Mouse (Mus musculus) ovary, postnatal 36 days (tissue): ENCODE measurements around the gene Il20ra.
"Not testable (repeated sequence)": the region's sequence is repeated elsewhere in the genome, so short reads cannot be mapped to it uniquely, and the experiment has no call there.

ENCODE experiments used
- DNase-seq: peaks from one replicate; pipeline ENCODE4 v3.0.0; 2022; ENCODE audit warnings: low spot score, mixed read lengths

Gene Il20ra

DNA sequence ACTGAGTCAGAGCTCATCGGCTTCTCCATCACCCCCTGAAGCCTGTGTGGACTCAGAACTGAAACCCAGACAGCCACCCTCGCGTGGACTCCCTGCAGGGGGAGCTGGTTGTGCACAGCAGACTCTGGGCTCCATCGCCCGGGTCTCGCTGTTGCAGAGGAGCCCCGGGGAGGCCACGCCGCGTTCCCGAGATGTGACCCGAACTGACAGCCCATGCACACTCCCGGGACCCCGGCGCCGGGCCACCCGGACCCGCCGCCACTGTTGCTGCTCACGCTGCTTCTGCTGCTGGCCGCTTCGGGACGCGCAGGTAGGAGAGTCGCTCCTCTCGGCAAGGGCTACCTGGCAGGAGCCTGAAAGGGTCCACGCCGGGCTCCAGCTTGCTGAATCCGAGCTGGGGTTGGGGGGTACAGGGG, at the start of gene Il20ra:
TSS of gene Il20ra (plus strand) at position 150 of the 416 bp plus-strand sequence.
- DNase-seq, result peak; percentile 59

DNA sequence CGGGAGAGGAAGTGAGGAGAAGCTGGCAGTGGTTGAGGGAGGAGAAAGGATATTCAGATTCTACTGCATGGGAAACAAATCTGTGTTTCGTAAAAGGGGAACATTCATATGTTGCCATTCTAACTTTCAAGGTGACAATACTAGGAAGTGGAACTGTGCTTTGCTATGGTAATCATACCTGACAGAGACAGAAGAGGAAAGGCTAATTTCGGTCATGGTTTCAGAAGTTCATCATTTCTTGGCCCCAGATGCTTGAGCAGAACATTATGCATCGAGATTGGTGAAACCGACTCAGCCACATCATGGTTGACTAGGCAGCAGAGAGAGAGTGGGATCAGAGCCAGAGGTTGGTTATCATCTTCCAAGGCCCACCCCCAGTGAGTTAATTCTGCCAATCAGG, 43.4 kb upstream of the Il20ra start:
- no peak for DNase-seq

DNA sequence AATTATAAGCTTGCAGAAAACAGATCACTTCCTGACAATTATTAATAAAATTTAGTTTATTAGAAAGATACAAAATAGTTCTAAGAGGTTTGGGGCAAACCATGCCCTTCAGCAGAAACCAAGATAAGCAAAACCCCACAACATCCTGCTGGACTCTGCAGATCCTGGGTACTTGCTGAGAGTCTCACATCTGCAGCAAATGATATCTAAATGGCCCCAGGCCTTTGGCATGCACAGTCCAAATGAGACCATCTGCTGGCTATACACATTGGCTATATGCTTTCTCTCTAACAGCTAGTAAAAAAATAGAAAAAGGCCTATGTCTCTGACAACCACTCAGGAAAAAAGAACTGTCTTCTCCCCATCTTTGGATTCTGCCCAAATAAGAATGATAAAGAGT, 40.4 kb upstream of the Il20ra start:
- DNase-seq, result no peak

DNA sequence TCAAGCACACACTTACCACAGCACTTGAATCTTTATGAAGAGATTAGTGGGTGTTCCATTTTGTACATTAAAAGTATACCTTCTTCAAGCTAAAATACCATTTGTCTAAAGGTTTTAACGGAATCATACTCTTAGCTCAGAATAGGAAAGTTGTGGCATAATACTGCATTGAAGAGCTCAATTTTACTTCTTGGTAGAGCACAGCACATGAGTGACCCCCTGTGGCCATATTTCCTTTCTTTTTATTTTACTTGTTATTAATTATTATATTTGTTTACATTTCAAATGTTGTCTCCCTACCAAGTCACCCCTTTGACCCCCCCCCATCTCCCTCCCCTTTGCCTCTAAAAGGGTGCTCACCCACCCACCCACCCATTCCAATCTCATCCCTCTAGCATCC, 39.2 kb upstream of the Il20ra start:
- DNase-seq, result no peak

DNA sequence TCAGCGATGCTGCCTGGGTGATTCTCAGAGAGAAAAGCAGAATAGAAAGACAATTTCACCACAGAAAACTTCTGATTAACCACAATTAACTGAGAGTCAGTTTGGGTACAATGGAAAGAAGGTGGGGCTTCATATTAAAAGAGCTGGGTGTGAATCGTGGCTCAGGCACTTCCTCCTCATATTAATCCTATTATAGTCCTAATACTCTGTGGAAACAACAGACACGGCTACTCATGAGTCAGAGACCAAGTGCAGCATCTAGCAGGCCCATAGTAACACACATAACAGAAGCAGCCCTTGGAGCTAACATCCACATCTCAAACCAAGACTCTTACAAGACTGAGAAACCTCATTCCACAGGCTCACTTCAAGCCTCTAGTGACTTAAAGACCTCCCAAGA, 24.7 kb upstream of the Il20ra start:
- DNase-seq, result no peak

DNA sequence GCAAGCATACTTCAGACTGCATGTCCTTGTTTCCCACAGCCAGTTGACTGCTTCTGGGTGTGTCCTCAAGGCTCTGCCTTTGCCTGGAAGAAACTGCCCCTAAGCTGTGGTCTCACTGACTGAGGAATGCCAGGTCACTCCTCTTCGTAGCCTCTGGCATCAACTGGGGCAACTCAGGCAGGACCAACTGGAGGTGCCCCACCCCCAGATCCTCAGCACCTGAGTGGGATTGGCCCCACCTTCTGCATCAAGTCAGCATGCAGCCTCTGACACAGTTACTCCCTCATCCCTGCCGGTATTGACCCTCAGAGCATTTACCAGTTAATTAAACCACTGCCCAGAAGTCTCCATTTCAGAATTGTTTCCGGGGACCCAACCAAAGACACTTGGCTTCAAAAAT, 21.1 kb upstream of the Il20ra start:
- DNase-seq, result no peak

DNA sequence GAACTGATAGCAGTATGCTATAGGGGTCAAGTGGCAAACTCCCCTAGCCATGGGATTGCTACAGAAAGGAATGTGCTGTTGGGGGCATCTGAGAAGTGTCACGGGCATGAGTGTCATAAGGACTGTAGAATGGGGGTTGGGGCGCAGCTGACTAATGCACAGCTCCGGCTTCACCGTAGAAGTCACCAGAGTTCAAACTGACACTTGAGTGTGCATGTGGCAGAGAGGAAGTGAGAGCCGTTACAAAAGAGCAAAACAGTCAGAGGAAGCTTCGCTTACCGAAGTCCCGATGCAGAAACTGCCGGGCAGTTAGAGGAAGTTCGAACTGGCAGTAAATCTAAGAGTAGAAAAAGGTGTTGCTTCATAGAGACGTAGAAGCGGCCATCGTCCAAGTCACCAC, 20.6 kb upstream of the Il20ra start:
- no peak for DNase-seq

DNA sequence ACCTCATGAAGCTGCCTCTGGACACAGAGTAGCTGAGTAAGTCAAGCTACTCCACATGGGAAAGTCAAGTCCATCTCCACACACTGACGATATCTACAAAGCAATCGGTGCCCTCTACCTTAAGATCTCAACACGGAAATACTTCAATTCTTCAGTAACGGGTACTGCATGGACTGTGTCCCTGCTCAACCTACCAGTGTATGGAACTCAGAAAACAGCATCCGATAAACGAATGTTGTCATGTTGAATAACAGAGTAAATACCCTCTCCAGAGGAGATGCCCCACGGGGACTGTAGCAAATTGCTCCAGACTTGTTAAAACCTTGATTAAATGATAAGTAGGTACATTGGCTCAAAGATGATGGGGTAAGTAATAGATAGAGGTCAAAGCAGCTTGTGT, 20.0 kb upstream of the Il20ra start:
- DNase-seq, result no peak

DNA sequence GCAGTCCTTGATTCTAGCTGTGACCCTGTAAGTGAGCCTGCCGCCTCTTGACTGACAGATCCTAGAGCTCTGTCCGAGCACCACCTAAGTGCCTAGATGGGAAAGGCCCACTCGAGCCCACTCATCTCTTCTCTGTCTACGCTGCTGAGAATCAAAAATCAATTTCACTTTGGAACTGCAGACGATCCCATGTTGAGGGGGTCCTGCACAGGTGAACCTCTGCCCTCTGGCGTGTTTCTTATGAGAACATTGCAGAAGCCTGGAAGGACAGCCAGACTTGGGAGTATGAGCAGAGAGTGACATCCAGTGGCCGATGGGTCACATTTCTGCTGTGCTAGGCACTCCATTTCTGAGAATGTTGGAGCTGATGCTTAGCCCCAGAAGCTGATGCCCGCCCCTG, 19.4 kb upstream of the Il20ra start:
- DNase-seq, result peak; percentile 27

DNA sequence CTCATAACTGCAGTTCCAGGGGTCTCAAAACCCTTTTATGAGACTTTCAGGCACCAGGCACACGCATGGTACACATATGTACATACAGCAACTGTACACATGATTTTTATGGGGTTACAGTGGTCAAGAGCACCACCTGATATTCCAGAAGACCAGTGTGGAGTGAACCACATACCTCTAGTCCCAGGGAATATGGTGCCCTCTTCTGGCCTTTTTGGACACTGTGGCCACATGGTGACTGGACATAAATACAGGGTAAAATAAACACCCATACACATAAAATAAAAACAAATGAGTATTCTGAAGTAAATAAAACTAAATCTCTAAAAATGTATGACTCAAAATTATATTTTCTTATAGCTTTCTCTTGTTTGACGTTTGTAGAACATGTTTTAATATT, 18.7 kb upstream of the Il20ra start:
- DNase-seq, result no peak

DNA sequence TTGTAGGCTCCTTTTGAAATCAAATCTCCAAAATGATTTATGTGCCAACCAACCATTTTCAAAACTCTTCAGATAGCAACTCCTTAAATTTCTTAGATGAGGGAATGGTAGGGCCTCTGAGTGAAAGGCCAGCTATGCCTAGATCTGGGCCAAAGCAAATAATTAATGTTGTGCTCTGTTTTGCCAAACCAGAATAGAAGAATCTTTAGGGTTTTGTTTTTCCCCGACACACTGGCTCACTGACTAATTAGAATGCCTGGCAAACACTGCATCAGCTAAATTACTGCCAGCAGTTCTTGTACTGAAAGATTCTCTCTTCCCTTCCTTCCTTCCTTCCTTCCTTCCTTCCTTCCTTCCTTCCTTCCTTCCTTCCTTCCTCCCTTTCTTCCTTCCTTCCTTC, 13.0 kb upstream of the Il20ra start:
- no peak for DNase-seq

DNA sequence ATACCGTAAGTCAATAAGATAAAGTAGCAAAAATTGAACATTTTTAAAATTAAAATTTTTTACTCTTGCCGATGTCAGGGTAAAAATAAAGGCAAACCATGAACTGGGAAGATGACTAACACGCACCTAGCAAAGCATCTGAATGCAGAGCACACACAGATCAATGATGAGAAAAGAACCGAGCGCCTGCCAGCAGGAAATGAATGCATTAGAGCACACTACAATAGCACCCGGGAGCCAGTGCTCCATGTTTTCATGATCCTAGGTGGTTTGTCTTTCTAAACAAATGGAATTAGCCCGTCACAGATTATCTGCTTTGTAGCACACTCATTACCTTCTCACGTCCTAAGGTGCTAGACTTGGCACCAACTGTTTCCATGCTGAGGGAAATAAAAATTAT, 7.9 kb upstream of the Il20ra start:
- no peak for DNase-seq

DNA sequence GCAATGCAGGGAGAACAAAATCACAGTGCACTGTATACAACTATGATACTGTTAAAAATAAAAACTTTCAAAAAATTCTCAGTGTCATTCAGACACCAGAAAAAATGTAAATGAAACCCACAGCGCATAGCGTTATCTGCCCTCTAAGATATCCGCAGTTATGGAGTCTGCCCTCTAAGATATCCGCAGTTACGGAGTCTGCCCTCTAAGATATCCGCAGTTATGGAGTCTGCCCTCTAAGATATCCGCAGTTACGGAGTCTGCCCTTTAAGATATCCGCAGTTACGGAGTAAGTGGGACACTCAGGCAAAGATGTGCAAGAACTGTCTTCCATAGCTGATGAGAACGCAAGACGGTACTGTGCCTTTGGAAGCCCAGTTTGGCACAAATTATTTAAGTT, 4.6 kb upstream of the Il20ra start:
- no peak for DNase-seq

DNA sequence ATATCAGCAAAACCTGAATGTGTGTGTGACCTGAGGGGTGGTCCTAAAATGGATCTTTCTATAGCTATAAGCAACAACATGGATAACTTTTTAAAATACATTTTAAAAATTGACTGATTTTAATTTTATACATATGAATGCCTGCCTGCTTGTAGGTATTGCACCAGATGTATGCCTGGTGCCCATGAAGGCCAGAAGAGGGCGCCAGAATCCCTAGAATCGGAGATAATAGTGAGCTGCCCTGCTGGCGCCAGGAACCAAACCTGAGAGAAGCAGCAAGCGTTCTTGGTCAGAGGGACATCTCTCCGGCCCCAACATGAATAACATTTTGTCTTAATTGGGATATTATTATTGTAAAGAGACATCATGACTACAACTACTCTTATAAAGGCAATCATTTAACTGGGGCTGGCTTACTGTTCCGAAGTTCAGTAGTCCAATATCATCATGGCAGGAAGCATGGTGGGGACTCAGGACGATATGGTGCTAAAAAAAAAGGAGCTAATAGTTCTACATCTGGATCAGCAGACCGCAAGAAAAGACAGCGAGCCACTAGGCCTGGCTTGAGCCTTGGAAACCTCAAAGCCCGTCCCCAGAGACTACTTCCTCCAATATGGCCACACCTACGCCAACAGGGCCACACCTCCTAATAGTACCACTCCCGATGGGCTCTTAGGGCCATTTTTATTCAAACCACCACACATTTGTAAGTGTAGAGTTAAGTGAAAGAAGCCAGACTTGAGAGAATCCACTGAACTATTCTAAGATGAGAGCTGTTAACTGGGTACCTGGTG, 3.9 kb upstream of the Il20ra start:
- peak; percentile 8 for DNase-seq

DNA sequence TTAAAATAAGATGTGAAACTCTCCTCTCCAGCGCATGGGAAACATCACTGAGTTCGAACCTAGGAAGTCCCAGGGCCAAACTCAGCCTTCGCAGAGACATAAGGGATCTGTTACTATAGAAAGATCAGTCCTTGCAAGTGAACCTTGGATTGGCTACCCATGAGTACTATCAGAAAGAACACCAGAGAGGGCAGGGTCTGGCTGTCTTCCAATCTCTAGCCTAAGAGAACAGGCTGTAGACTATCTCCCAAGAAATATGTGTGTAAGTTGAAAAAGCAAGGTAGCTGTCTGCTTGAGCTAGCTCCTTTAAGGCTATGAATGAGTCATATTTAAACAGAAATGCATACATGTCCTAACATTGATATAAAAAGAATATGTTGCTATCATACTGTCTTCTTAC, 1.4 kb upstream of the Il20ra start:
- DNase-seq, result no peak

DNA sequence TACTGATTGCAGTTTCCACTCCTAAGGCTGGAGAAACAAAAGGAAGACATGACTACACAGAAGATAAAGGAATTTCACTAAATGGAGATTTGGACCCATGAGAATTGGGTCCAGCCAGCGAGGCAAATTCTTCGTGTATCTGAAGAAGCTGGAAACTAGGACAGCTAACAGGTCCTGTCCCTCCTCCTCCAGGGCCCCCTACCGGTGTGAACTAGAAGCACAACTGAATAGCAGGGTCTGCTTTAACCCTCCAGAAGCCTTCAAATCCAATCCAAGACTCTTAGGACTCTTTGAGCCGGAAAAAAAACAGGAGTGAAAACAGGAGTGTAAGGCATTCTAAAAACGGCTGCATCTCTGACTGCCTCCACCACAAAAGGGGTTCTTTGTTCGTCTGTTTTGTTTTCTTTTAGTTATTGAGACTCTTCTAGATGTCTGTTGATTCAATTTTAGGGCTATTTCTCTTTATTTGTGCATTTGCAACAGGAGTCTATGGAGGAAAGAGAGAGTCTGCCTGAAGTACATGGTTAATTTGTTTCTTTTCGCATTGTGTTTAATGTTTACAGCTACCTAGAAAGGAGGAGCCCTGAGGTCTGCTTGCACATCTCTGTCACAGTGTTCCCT, 709 bp upstream of the Il20ra start:
- DNase-seq, result no peak

DNA sequence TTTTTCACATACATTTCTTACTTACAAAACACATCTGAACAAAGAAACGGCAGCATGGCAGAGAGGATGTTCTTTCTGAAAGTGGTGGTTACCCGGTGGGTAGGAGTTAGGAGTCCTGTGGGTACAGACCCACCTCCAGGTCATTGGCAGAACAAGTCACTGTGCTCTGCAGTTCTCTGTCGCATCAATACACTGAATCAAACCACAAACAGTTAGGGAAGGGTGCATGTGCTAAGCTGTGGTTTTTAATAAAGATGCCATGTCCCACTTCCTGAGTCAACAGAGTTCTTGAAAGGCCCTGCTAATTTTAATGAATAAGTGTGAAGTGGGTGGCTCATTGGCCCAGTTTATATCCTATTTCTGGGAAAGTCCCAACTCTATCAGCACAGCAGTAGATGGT, 6.3 kb downstream of the Il20ra start:
- DNase-seq, result no peak

DNA sequence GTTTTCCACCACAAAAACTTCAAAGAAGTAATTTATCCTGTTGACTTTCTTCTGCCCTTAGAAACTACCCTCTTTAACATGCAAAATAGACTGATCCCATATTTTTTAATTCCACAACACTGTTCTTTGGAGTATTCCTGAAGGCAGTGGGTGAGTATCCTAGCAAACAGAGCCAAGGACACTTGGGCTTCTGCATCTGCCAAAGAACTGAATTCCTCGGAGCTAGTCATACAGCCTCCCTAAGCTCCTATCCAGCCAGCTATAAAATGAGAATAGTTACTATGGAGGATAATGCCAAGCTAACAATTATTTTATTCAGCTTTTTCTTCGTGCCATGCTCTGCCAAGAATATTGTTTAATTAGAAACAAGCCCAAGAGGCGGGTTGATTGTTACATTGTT, 9.9 kb downstream of the Il20ra start:
- DNase-seq, result no peak

DNA sequence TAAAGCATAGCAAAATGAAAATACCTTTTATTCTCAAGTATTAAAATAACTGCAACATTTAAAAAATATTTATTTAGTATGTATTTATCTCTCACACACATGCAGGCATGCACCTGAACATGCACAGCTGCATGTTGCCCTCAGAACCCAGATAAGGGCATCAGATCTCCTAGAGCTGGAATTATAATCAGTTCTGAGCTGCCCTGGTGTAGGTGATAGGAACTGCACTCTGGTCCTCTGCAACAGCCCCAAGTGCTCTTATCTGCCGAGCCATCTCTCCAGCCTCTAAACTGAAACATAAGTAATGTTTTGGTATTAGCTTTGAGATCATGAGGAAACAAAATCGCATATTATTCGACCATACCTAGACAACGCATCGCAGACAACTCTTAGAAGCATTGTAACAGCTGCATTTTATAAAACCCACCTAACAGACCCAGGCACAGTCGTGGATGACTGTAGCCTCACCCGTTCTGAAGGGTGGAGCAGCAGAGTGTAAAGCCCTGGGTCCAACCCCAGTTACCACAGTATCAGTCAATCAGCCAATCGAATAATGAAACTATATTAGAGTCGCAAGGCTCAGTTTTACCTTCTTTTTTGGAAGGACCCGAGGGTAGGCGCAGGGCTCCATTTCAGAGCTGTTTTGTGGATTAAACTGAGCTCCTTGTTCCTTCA, 11.9 kb downstream of the Il20ra start:
- no peak for DNase-seq

DNA sequence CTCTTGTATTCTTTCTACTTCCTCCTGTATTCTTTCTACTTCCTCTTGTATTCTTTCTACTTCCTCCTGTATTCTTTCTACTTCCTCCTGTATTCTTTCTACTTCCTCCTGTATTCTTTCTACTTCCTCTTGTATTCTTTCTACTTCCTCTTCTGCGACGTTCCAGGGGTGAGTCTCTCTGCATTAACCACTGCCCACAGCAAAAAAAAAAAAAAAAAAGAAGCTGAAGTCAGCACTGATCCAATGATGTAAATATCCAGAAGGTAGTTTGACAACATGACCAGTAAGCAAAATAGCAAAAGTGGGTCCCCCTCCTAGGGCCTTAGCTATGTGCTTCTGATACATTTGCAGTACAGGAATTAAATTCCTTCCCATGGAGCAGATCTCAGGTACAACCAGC, 26.1 kb downstream of the Il20ra start:
- DNase-seq, result not testable (repeated sequence)

DNA sequence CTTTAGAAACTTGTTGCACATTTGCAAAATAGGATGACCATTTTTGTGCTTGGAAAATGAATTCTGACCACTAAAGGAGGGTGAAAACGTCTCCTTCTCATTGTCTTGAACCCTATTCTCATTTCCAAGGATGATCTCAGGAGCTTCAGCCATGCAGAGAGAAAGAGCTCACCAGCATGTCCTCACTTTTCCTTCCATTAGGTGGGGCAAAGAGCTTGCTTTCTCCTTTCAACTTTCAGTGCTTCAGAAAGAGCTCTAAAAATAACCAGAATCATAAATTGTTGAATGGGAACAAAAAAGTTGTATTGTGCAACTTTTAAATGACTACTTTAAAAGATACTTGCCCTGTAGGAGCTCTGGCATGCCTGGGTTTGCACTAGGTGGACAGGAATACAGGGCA, 33.3 kb downstream of the Il20ra start:
- DNase-seq, result no peak

DNA sequence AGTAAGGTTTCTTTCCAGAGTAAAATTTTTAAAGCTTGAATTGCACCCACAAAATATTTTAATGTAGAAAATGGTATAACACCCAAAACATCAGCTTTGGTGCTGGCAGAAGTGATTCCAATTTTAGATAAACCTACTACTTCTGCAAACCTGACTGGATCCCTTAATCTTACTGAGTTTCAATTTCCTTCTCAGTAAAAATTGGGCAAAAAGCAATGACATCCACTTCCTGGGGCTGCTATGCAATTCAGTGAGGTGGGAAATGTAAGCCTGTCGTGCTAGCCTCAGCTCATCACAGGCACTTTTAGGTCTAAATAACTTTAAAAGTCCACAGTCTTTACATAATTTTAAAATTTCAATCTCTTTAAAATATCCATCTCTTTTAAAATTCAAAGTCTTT, 33.8 kb downstream of the Il20ra start:
- no peak for DNase-seq

DNA sequence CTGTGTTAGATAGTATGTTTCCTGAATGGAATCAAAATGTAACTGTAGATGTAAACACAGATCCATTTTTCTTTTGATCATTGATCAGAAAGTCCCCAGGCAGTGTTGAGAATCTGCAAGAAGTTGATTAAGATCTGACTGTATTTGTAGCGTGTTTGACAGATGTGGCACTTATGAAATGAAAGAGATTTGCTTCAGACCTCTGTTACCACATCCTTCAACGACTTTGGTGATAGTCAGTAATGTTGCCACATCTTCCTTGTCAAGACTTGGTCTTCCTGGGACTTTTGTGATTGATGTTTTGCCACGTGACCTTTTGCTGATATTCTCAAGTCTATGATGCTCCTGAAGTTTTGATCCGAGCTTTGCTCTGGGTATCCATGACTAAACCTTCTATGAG, 35.3 kb downstream of the Il20ra start:
- DNase-seq, result no peak
